In the genomic region with DNA sequence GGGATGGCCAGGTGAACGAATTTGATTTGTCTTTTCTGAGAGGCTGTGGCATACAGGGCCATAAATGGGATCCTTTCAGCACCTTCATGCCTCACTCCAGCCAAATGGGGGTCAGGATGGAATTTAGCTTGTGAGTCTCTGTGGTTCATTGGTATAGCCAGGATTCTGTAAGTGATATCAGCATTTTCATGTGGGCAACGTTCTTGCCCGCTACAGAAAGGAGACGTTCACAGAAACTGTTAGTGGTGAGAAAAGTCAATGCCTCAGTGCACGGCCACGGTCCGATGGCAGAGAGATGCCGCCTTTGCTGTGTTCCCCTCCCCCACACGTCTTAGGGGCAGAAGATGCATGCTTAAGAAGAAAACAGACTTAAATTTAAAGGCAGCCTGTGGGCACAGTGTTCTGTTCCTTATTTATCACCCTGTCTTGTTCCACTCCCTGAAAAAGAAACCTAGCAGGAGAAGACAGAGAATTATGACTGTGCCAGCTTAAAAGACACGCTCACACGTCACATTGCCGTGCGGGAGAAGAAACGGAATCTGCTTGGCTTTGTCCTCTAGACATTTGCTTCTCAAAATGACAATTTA, we compare ENCODE assay signal across 12 mouse cellular contexts.
DNase-seq lines count a peak whose midpoint lies in the region; ATAC-seq and TF ChIP-seq lines count a peak whose summit lies in the region.
"Had no signal": no experiment of that assay in that cellular context is flagged by ENCODE, and none has a peak within 500 bp of the region (broad histone marks: within the 10 kb centered on the region; RNA-seq: fewer than 3 reads in every experiment).

No protein-coding gene starts in this region.

- H3K4me3 ChIP-seq in kidney, embryonic 14.5 days (ENCODE audit: low read length) = no peak overlapping the region
- H3K4me3 ChIP-seq in kidney, adult 2 months (ENCODE audit: insufficient read depth, low read depth, low read length) = no peak overlapping the region
- no peak overlapping the region for H3K4me3 ChIP-seq in hindbrain, embryonic 15.5 days
- no peak overlapping the region for H3K4me3 ChIP-seq in neural tube, embryonic 14.5 days (ENCODE audit: low read depth, low read length)
- H3K4me3 ChIP-seq: forebrain, embryonic 13.5 days; myocyte had no signal

- peak overlapping the region; percentile 15; the same call in 1 of the 2 replicates for H3K4me2 ChIP-seq in kidney, embryonic 14.5 days (replicated peaks; ENCODE audit: low read depth, low read length)
- 0 out of 2 replicates have a peak overlapping the region, but pooled peaks have one; percentile 15 for H3K4me2 ChIP-seq in hindbrain, embryonic 15.5 days
- H3K4me2 ChIP-seq in neural tube, embryonic 14.5 days (ENCODE audit: low read depth, low read length) = peak overlapping the region; percentile 11; the same call in 1 of the 2 replicates
- H3K4me2 ChIP-seq: forebrain, embryonic 13.5 days had no signal

- no peaks in the 10 kb centered on the region for H3K27me3 ChIP-seq in kidney, embryonic 14.5 days (ENCODE audit: control insufficient read depth, insufficient read depth, low read length)
- no peaks in the 10 kb centered on the region for H3K27me3 ChIP-seq in kidney, adult 2 months (replicated peaks; ENCODE audit: control insufficient read depth, insufficient read depth, low read length)
- H3K27me3 ChIP-seq in hindbrain, embryonic 15.5 days = no peaks in the 10 kb centered on the region
- no peaks in the 10 kb centered on the region for H3K27me3 ChIP-seq in neural tube, embryonic 14.5 days (ENCODE audit: control insufficient read depth, insufficient read depth, low read length)
- H3K27me3 ChIP-seq: forebrain, embryonic 13.5 days had no signal

- H3K9me3 ChIP-seq in kidney, embryonic 14.5 days (ENCODE audit: control insufficient read depth, low read length) = peaks cover 3% of the 10 kb centered on the region; the same call in 1 of the 2 replicates
- no peaks in the 10 kb centered on the region for H3K9me3 ChIP-seq in hindbrain, embryonic 15.5 days
- H3K9me3 ChIP-seq in neural tube, embryonic 14.5 days (ENCODE audit: control insufficient read depth, low read length) = 0 out of 2 replicates have a peak, but pooled peaks cover 3% of the 10 kb centered on the region

- no peak for TF ChIP-seq POLR2A in kidney, adult 2 months (IDR thresholded peaks at IDR 0.05; ENCODE audit: low read depth, low read length)
- TF ChIP-seq POLR2A in brain, embryonic 14.5 days (IDR thresholded peaks at IDR 0.05; ENCODE audit: borderline replicate concordance, extremely low read depth, insufficient read depth, insufficient read length, poor library complexity, severe bottlenecking) = no peak

- no peak overlapping the region for H3K9ac ChIP-seq in kidney, embryonic 14.5 days (ENCODE audit: low read depth, low read length)
- H3K9ac ChIP-seq in hindbrain, embryonic 15.5 days = no peak overlapping the region
- H3K9ac ChIP-seq in neural tube, embryonic 14.5 days (replicated peaks; ENCODE audit: low read depth, low read length) = no peak overlapping the region
- H3K9ac ChIP-seq: forebrain, embryonic 13.5 days had no signal

- intact Hi-C loops in heart, postnatal 36 days (cut with DNase I) = no loop called here

- 0 out of 2 replicates have a peak, but pooled peaks have one; percentile 35 for ATAC-seq in kidney, embryonic 14.5 days (ENCODE audit: low FRiP score, low TSS enrichment)
- ATAC-seq in hindbrain, embryonic 15.5 days (ENCODE audit: low FRiP score, low read depth) = no peak
- no peak for ATAC-seq in neural tube, embryonic 14.5 days (ENCODE audit: low read depth)
- ATAC-seq: forebrain, embryonic 13.5 days had no signal

- TF ChIP-seq CTCF in kidney, adult 2 months (conservative IDR thresholded peaks at IDR 0.05; ENCODE audit: insufficient read depth, insufficient read length, low read depth, low read length) = no peak
- TF ChIP-seq CTCF in brain, embryonic 14.5 days (IDR thresholded peaks at IDR 0.05; ENCODE audit: borderline replicate concordance, extremely low read depth, insufficient read depth, insufficient read length) = no peak

- H3K27ac ChIP-seq in kidney, embryonic 14.5 days (ENCODE audit: low read depth, low read length) = no peak overlapping the region
- H3K27ac ChIP-seq in kidney, adult 2 months (ENCODE audit: insufficient read depth, low read depth, low read length) = no peak overlapping the region
- peak overlapping the region; percentile 64 for H3K27ac ChIP-seq in hindbrain, embryonic 15.5 days (replicated peaks)
- H3K27ac ChIP-seq in neural tube, embryonic 14.5 days (ENCODE audit: low read depth, low read length) = peak overlapping the region; percentile 48; the same call in 1 of the 2 replicates
- H3K27ac ChIP-seq: forebrain, embryonic 13.5 days had no signal

- H3K36me3 ChIP-seq in kidney, embryonic 14.5 days (ENCODE audit: control insufficient read depth, insufficient read depth, low read length) = no peaks in the 10 kb centered on the region
- H3K36me3 ChIP-seq in kidney, adult 2 months (ENCODE audit: control insufficient read depth, insufficient read depth, low read length) = no peaks in the 10 kb centered on the region
- H3K36me3 ChIP-seq in hindbrain, embryonic 15.5 days = 0 out of 2 replicates have a peak, but pooled peaks cover 6% of the 10 kb centered on the region
- H3K36me3 ChIP-seq in neural tube, embryonic 14.5 days (ENCODE audit: control insufficient read depth, insufficient read depth, low read length) = no peaks in the 10 kb centered on the region

- H3K4me1 ChIP-seq in kidney, embryonic 14.5 days (ENCODE audit: control insufficient read depth, insufficient read depth, low read length) = no peaks in the 10 kb centered on the region
- H3K4me1 ChIP-seq in kidney, adult 2 months (ENCODE audit: control insufficient read depth, insufficient read depth, low read length) = no peaks in the 10 kb centered on the region
- H3K4me1 ChIP-seq in hindbrain, embryonic 15.5 days (replicated peaks) = peaks cover 8% of the 10 kb centered on the region; the same call in 1 of the 2 replicates
- peaks cover 11% of the 10 kb centered on the region; the same call in 1 of the 2 replicates for H3K4me1 ChIP-seq in neural tube, embryonic 14.5 days (ENCODE audit: control insufficient read depth, insufficient read depth, low read length)
- H3K4me1 ChIP-seq: forebrain, embryonic 13.5 days had no signal

- DNase-seq in kidney, adult 2 months = no peak
- DNase-seq in brain, embryonic 14.5 days (ENCODE audit: low read depth) = peak; percentile 20
- no peak for DNase-seq in testis, postnatal 14 days (ENCODE audit: low spot score)
- no peak for DNase-seq in heart, postnatal 36 days
- no peak for DNase-seq in B cell, adult 2 months
- DNase-seq: lung, postnatal 36 days; thymus, adult 18-20 months had no signal

- 32% methylated on average over 14 of the region's 14 CpGs for WGBS in kidney, embryonic 14.5 days
- WGBS in kidney, adult 2 months = 53% methylated on average over 14 of the region's 14 CpGs
- WGBS in hindbrain, embryonic 15.5 days = 36% methylated on average over 14 of the region's 14 CpGs
- WGBS in neural tube, embryonic 14.5 days = 34% methylated on average over 14 of the region's 14 CpGs

Comparison
In these comparisons a context has a peak if more than half of its experiments do, and no peak if none do; other contexts are left out.
1. H3K27ac ChIP-seq: peak in hindbrain, embryonic 15.5 days (single experiment) and neural tube, embryonic 14.5 days (single experiment); none in kidney, embryonic 14.5 days (single experiment) and kidney, adult 2 months (single experiment).
2. Peak in every context shown above with its lines, with median percentiles within 50 percentile points of each other: H3K4me2 ChIP-seq.